Mouse (Mus musculus) ES-Bruce4 (cell line): ENCODE results near the gene Sdhaf4. TPM values are rescaled to one million over a fixed set of nuclear protein-coding genes. Genes with fewer than 3 reads are reported as not detected.
A peak's percentile ranks its signal among the peaks of the same experiment; 100 is the strongest.

Source experiments
- H3K27ac ChIP-seq: 2 replicates; pipeline ENCODE4 v1.5.1; 2012; ENCODE audit warnings: low read length, inconsistent platforms; ENCODE audit not compliant: insufficient read depth
- H3K27me3 ChIP-seq: 2 replicates; pipeline ENCODE4 v1.6.1; 2012; ENCODE audit warnings: mild to moderate bottlenecking, low read length, inconsistent platforms; ENCODE audit not compliant: control insufficient read depth, poor library complexity, insufficient read depth, severe bottlenecking
- H3K36me3 ChIP-seq: 2 replicates; pipeline ENCODE4 v1.6.1; 2012; ENCODE audit warnings: inconsistent platforms, mild to moderate bottlenecking, low read length, moderate library complexity; ENCODE audit not compliant: control insufficient read depth, poor library complexity, insufficient read depth, severe bottlenecking
- H3K4me1 ChIP-seq: one replicate; pipeline ENCODE4 v1.8.1; 2011; ENCODE audit warnings: low read length; ENCODE audit not compliant: control insufficient read depth, insufficient read depth
- H3K4me3 ChIP-seq: 2 replicates; pipeline ENCODE4 v1.5.1; 2011; ENCODE audit warnings: low read depth, mild to moderate bottlenecking, low read length
- H3K9ac ChIP-seq: 2 replicates; pipeline ENCODE4 v1.6.1; 2012; ENCODE audit warnings: low read depth, mild to moderate bottlenecking, inconsistent platforms; ENCODE audit not compliant: poor library complexity, severe bottlenecking
- H3K9me3 ChIP-seq: replicated peaks from 2 replicates; pipeline ENCODE4 v1.6.1; 2012; ENCODE audit warnings: mild to moderate bottlenecking, low read length, inconsistent platforms; ENCODE audit not compliant: control insufficient read depth, poor library complexity, insufficient read depth, severe bottlenecking
- CTCF ChIP-seq: IDR thresholded peaks from one replicate; pipeline ENCODE4 v1.8.1; 2011; ENCODE audit warnings: low read depth, low read length
- EP300 ChIP-seq: IDR thresholded peaks from 2 replicates; pipeline ENCODE4 v1.6.1; 2011; ENCODE audit warnings: low read depth, low read length; ENCODE audit not compliant: insufficient read depth
- POLR2A ChIP-seq: IDR thresholded peaks from one replicate; pipeline ENCODE4 v1.8.1; 2011; ENCODE audit warnings: low read length; ENCODE audit not compliant: insufficient read depth
- polyA plus RNA-seq: library from polyadenylated mRNA; stranded (reverse); fragments of >200 nt; gene quantifications from 2 replicates; pipeline ENCODE4 v1.2.4, GENCODE M21; 2011; ENCODE audit warnings: low read depth; ENCODE audit not compliant: missing spikeins, insufficient read depth, insufficient read length

Gene Sdhaf4
- 23.1 and 28.2 TPM in 2 replicates for polyA plus RNA-seq

- TF ChIP-seq CTCF: no peak
- TF ChIP-seq POLR2A: no peak
- no peak for TF ChIP-seq EP300
- Histone ChIP-seq H3K9ac (peak within 1 kb of the TSS; percentile 64), H3K4me1 (no peaks in the 10 kb centered on the region), H3K27ac (no peak within 1 kb of the TSS), H3K36me3 (no peaks in the 10 kb centered on the region), H3K27me3 (no peaks in the 10 kb centered on the region), H3K9me3 (no peaks in the 10 kb centered on the region), H3K4me3 (peak within 1 kb of the TSS; percentile 72)
Observed at GRCm38 (mm10) chr1:24005070-24005804, at the start of gene Sdhaf4. Sdhaf4 (minus strand) TSS chr1:24005656.

GRCm38 (mm10) chr1:24046730-24047510 is 41.5 kb upstream of the Sdhaf4 start:
- Histone ChIP-seq H3K9ac (no peak overlapping the region), H3K4me3 (no peak overlapping the region), H3K4me1 (no peaks in the 10 kb centered on the region), H3K27ac (no peak overlapping the region), H3K9me3 (no peaks in the 10 kb centered on the region), H3K36me3 (no peaks in the 10 kb centered on the region), H3K27me3 (no peaks in the 10 kb centered on the region)
- TF ChIP-seq POLR2A (no peak), CTCF (no peak), EP300 (no peak)

GRCm38 (mm10) chr1:24045627-24046026 is 40.2 kb upstream of the Sdhaf4 start:
- no peak for TF ChIP-seq POLR2A
- no peak for TF ChIP-seq CTCF
- TF ChIP-seq EP300: no peak
- Histone ChIP-seq H3K27me3 (no peaks in the 10 kb centered on the region), H3K36me3 (no peaks in the 10 kb centered on the region), H3K4me3 (no peak overlapping the region), H3K27ac (no peak overlapping the region), H3K9ac (no peak overlapping the region), H3K9me3 (no peaks in the 10 kb centered on the region), H3K4me1 (no peaks in the 10 kb centered on the region)

GRCm38 (mm10) chr1:24043007-24043406 is 37.6 kb upstream of the Sdhaf4 start:
- H3K36me3 ChIP-seq: no peaks in the 10 kb centered on the region
- no peaks in the 10 kb centered on the region for H3K4me1 ChIP-seq
- no peak overlapping the region for H3K27ac ChIP-seq
- H3K27me3 ChIP-seq: no peaks in the 10 kb centered on the region
- TF ChIP-seq CTCF (no peak), EP300 (0 out of 2 replicates have a peak, but pooled peaks have one; percentile 29), POLR2A (no peak)
- H3K9me3 ChIP-seq: no peaks in the 10 kb centered on the region
- H3K4me3 ChIP-seq: no peak overlapping the region
- H3K9ac ChIP-seq: no peak overlapping the region

- H3K9ac ChIP-seq: no peak overlapping the region
- TF ChIP-seq CTCF (no peak), EP300 (no peak), POLR2A (no peak)
Observed at GRCm38 (mm10) chr1:24033759-24034423, 28.4 kb upstream of the Sdhaf4 start.

More at GRCm38 (mm10) chr1:24033759-24034423, 28.4 kb upstream of the Sdhaf4 start:
- H3K4me3 ChIP-seq: no peak overlapping the region
- H3K27me3 ChIP-seq: no peaks in the 10 kb centered on the region
- H3K9me3 ChIP-seq: no peaks in the 10 kb centered on the region
- H3K4me1 ChIP-seq: no peaks in the 10 kb centered on the region
- H3K27ac ChIP-seq: no peak overlapping the region
- H3K36me3 ChIP-seq: no peaks in the 10 kb centered on the region; the same call in none of the 2 replicates
